Mouse (Mus musculus) embryonic facial prominence, embryonic 14.5 days (tissue): ENCODE data around the gene Cdh11. TPM values are rescaled to one million over a fixed set of nuclear protein-coding genes. Genes with fewer than 3 reads are reported as not detected.
A peak's percentile ranks its signal among the peaks of the same experiment; 100 is the strongest.
"Not testable (repeated sequence)": the region's sequence is repeated elsewhere in the genome, so short reads cannot be mapped to it uniquely, and the experiment has no call there.

Experiments
- ATAC-seq: fragments of 200-750 bp; cut with Nextera tagmentation; 2 replicates; pipeline ENCODE4 v1.8.0; 2017; ENCODE audit warnings: low read depth, moderate number of reproducible peaks, moderate TSS enrichment
- DNase-seq: peaks from one replicate; pipeline ENCODE4 v3.0.0-alpha.2; 2015; ENCODE audit warnings: low spot score
- H3K27ac ChIP-seq: fragments of 300-500 bp; sonication (generic); replicated peaks from 2 replicates; pipeline ENCODE4 v1.5.1; 2014; ENCODE audit warnings: low read depth, mild to moderate bottlenecking, low read length, moderate library complexity
- H3K27me3 ChIP-seq: fragments of 300-500 bp; sonication (generic); replicated peaks from 2 replicates; pipeline ENCODE4 v1.6.1; 2014; ENCODE audit warnings: low read length; ENCODE audit not compliant: control insufficient read depth, insufficient read depth
- H3K36me3 ChIP-seq: fragments of 300-500 bp; sonication (generic); 2 replicates; pipeline ENCODE4 v1.6.1; 2014; ENCODE audit warnings: low read length, mixed read lengths; ENCODE audit not compliant: control insufficient read depth, insufficient read depth
- H3K4me1 ChIP-seq: fragments of 300-500 bp; sonication (generic); 2 replicates; pipeline ENCODE4 v1.6.1; 2014; ENCODE audit warnings: antibody characterized with exemption, low read length; ENCODE audit not compliant: control insufficient read depth, insufficient read depth
- H3K4me2 ChIP-seq: fragments of 300-500 bp; sonication (generic); 2 replicates; pipeline ENCODE4 v1.6.1; 2014; ENCODE audit warnings: low read depth, mild to moderate bottlenecking, low read length, moderate library complexity, mixed read lengths
- H3K4me3 ChIP-seq: fragments of 300-500 bp; sonication (generic); 2 replicates; pipeline ENCODE4 v1.5.1; 2014; ENCODE audit warnings: low read depth, mild to moderate bottlenecking, low read length
- H3K9ac ChIP-seq: fragments of 300-500 bp; sonication (generic); 2 replicates; pipeline ENCODE4 v1.6.1; 2014; ENCODE audit warnings: low read depth, mild to moderate bottlenecking, low read length, moderate library complexity, mixed read lengths
- H3K9me3 ChIP-seq: fragments of 300-500 bp; sonication (generic); 2 replicates; pipeline ENCODE4 v1.6.1; 2016; ENCODE audit warnings: low read length; ENCODE audit not compliant: control insufficient read depth
- WGBS: fragments of 180-500 bp; shearing (Covaris S2); extraction: QIAGEN DNeasy Blood & Tissue Kit; methylation state at CpG from one replicate; pipeline ENCODE4 v1.1.7; 2014; 5-methylcytosine and 5-hydroxymethylcytosine counted together
- polyA plus RNA-seq: library from polyadenylated mRNA; unstranded; fragments of >200 nt; fragmentation: Nextera tagmentation; extraction: Ambion mirVana; gene quantifications from 2 replicates; pipeline ENCODE4 v1.2.1, GENCODE M21; 2014

Cdh11 gene
- polyA plus RNA-seq, 1 experiment from 2014 or later = 207 TPM

DNA sequence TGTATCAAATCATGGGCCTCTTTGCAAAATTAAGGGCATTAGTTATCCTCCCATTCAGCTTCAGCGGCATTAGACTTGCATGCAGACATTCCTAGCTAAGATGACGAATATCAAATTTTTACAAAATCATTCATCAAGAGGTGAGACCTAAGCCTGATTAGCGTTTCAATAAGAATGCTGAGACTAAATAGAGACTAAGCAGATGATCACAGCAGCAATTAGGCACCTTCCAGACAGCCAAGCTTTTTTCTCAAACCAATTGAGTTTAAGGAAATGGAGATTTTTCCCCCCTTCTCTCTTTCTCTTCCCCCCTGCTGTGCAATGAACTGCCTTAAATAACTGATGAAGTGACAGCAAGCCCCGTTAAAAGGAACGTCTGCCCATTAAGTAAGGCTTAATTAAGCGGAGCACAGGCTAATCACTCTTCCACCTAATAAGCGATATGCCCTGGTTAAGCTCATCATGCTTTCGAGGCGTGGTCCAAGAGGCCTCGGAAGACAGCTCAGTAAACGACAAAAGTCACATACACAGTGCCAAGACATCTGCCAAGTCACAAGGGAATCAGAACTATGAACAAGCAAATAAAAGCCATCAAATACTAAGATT, 87.1 kb downstream of the Cdh11 start:
- peaks cover 17% of the 10 kb centered on the region; the same call in 1 of the 2 replicates for H3K36me3 ChIP-seq
- no peak overlapping the region for H3K27ac ChIP-seq
- ATAC-seq = no peak
- H3K9me3 ChIP-seq = no peaks in the 10 kb centered on the region
- H3K27me3 ChIP-seq = no peaks in the 10 kb centered on the region
- WGBS = 43% methylated on average over 11 of the region's 11 CpGs
- H3K4me3 ChIP-seq = no peak overlapping the region
- no peak overlapping the region for H3K4me2 ChIP-seq
- DNase-seq = no peak
- H3K4me1 ChIP-seq = no peaks in the 10 kb centered on the region; the same call in 1 of the 2 replicates
- no peak overlapping the region for H3K9ac ChIP-seq

DNA sequence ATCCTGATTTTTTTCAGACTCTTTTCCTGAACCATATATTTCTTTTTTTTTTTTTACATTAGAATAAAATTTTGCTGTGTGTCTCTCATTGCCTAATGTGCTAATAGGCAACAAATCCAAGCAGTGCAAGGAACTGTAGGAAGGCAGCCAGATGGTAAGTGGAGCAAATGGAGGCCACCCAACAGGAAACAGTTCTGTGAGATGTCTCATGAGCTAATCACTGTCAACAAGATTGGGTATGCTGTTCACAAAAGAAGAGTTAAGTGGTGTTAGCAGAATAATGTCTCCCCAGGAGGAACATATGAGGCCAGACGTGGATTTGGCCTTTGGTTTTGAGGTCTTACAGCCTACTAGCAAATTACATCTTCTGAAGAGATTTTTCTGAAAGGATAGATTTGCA, 92.0 kb downstream of the Cdh11 start:
- H3K4me1 ChIP-seq = peaks cover 6% of the 10 kb centered on the region; the same call in 1 of the 2 replicates
- DNase-seq (peak; percentile 56), ATAC-seq (no peak)
- H3K36me3 ChIP-seq = peaks cover 13% of the 10 kb centered on the region; the same call in 1 of the 2 replicates
- no peak overlapping the region for H3K27ac ChIP-seq
- WGBS = 35% methylated on average over 1 of the region's 1 CpGs
- H3K27me3 ChIP-seq = no peaks in the 10 kb centered on the region
- no peak overlapping the region for H3K4me3 ChIP-seq
- H3K9me3 ChIP-seq = no peaks in the 10 kb centered on the region
- H3K4me2 ChIP-seq = no peak overlapping the region
- H3K9ac ChIP-seq = no peak overlapping the region

- not testable (repeated sequence) for H3K4me3 ChIP-seq, ATAC-seq, H3K9ac ChIP-seq, H3K4me2 ChIP-seq, DNase-seq, H3K27me3 ChIP-seq, H3K27ac ChIP-seq, H3K9me3 ChIP-seq, H3K4me1 ChIP-seq, H3K36me3 ChIP-seq
- 63% methylated on average over 7 of the region's 7 CpGs for WGBS
These were observed 100.0 kb downstream of the Cdh11 start for GRCm38 (mm10) chr8:102685491-102685890.

DNA sequence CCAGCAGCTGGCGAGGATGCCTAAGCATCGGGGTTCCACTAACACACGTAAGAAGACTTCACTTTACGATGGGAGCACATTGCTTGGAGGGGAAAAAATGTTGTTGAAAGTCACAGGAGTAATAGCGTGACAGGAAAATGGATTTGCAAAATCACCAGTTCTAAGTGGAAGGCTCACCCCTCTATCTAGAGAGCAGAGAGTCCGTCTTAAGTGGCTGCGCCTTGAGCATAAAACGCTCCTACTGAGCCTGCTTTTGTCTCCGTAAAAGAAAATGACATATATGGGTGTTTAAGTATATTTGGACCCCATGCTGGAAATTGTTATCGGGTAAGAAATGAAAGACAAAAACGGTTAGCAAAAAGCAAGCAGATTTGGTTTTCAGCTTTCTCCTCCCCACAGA, 100.4 kb downstream of the Cdh11 start:
- Histone ChIP-seq H3K9me3 (no peaks in the 10 kb centered on the region), H3K4me2 (no peak overlapping the region), H3K4me3 (no peak overlapping the region), H3K4me1 (no peaks in the 10 kb centered on the region), H3K27me3 (no peaks in the 10 kb centered on the region), H3K9ac (no peak overlapping the region), H3K36me3 (no peaks in the 10 kb centered on the region), H3K27ac (no peak overlapping the region)
- ATAC-seq = no peak
- DNase-seq = no peak
- WGBS = 75% methylated on average over 11 of the region's 11 CpGs

DNA sequence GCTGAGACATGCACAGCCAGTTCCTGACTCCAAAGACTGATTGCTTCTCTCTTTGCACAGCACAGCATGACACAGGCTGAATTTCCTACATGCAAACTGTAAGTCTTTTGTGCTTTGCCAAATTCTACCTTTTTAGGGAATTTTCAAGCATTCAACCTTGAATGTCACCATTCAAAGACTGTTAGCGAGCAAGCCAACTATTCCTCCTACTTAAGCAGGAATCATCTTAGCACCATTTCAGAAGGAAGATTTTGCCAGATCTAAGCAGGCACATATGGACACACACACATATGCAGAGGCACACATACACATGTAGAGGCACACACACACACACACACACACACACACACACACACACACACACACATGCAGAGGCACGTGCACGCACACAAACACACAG, 108.3 kb downstream of the Cdh11 start:
- no peak for ATAC-seq
- WGBS = 77% methylated on average over 3 of the region's 3 CpGs
- H3K36me3 ChIP-seq = peaks cover 59% of the 10 kb centered on the region

DNA sequence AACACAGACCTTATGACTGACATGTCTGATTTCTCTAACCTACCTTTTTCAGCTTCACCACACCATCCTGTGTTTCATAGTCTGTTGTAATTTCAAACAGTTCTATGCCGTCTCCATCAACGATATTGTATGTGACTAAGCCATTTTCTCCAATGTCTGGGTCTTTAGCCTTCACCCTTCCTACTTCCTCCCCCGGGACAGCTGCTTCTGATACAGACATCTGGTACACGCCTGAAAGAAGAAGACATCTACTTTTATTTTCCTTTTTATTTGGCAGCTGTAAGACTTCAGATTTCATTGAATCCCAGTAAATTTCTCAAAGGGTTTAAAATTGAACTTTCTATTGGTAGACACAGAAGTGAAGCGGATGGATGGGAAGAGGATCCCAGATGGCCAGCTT, 120.9 kb downstream of the Cdh11 start:
- H3K36me3 ChIP-seq = peaks cover 79% of the 10 kb centered on the region
- WGBS = 74% methylated on average over 5 of the region's 5 CpGs

More for the DNA sequence above, 108.3 kb downstream of the Cdh11 start:
- no peak for DNase-seq
- no peak overlapping the region for H3K4me2 ChIP-seq
- no peaks in the 10 kb centered on the region for H3K9me3 ChIP-seq
- H3K4me3 ChIP-seq = no peak overlapping the region
- no peaks in the 10 kb centered on the region for H3K4me1 ChIP-seq
- no peaks in the 10 kb centered on the region for H3K27me3 ChIP-seq
- no peak overlapping the region for H3K27ac ChIP-seq
- no peak overlapping the region for H3K9ac ChIP-seq

GRCm38 (mm10) chr8:102656529-102656928, 128.9 kb downstream of the Cdh11 start:
- WGBS = 84% methylated on average over 2 of the region's 2 CpGs
- Histone ChIP-seq H3K4me3 (no peak overlapping the region), H3K9me3 (no peaks in the 10 kb centered on the region), H3K27ac (no peak overlapping the region), H3K36me3 (peaks cover 88% of the 10 kb centered on the region), H3K4me2 (no peak overlapping the region), H3K27me3 (no peaks in the 10 kb centered on the region), H3K4me1 (no peaks in the 10 kb centered on the region), H3K9ac (no peak overlapping the region)
- DNase-seq (no peak), ATAC-seq (no peak)

More for the DNA sequence above, 120.9 kb downstream of the Cdh11 start:
- H3K4me2 ChIP-seq, H3K9ac ChIP-seq, H3K9me3 ChIP-seq, H3K4me1 ChIP-seq, H3K27ac ChIP-seq, H3K4me3 ChIP-seq, DNase-seq, ATAC-seq, H3K27me3 ChIP-seq: not testable (repeated sequence)

GRCm38 (mm10) chr8:102651964-102652363, 133.5 kb downstream of the Cdh11 start:
- H3K36me3 ChIP-seq = peaks cover 75% of the 10 kb centered on the region
- no peak overlapping the region for H3K4me2 ChIP-seq
- H3K4me1 ChIP-seq = no peaks in the 10 kb centered on the region
- no peak overlapping the region for H3K27ac ChIP-seq
- H3K4me3 ChIP-seq = no peak overlapping the region
- WGBS = 83% methylated on average over 4 of the region's 4 CpGs
- DNase-seq = no peak
- H3K27me3 ChIP-seq = no peaks in the 10 kb centered on the region
- no peak overlapping the region for H3K9ac ChIP-seq
- no peaks in the 10 kb centered on the region for H3K9me3 ChIP-seq
- no peak for ATAC-seq

GRCm38 (mm10) chr8:102627151-102627550, 158.3 kb downstream of the Cdh11 start:
- H3K9me3 ChIP-seq = no peaks in the 10 kb centered on the region
- no peak overlapping the region for H3K27ac ChIP-seq
- H3K4me2 ChIP-seq = no peak overlapping the region
- H3K27me3 ChIP-seq = no peaks in the 10 kb centered on the region
- H3K4me3 ChIP-seq = no peak overlapping the region
- ATAC-seq = no peak
- H3K9ac ChIP-seq = no peak overlapping the region
- H3K36me3 ChIP-seq = peaks cover 8% of the 10 kb centered on the region; the same call in 1 of the 2 replicates
- 86% methylated on average over 3 of the region's 3 CpGs for WGBS
- H3K4me1 ChIP-seq = no peaks in the 10 kb centered on the region
- DNase-seq = no peak
